Mouse (Mus musculus): ENCODE measurements at regions not wholly inside any gene's neighbourhood (a gene's known extent, or its start where the extent isn't known, plus 50 kb on each side); places are given as distances from the start of the nearest gene placed in this dataset.
"Not testable (repeated sequence)": the region's sequence is repeated elsewhere in the genome, so short reads cannot be mapped to it uniquely, and the experiment has no call there.

DNA sequence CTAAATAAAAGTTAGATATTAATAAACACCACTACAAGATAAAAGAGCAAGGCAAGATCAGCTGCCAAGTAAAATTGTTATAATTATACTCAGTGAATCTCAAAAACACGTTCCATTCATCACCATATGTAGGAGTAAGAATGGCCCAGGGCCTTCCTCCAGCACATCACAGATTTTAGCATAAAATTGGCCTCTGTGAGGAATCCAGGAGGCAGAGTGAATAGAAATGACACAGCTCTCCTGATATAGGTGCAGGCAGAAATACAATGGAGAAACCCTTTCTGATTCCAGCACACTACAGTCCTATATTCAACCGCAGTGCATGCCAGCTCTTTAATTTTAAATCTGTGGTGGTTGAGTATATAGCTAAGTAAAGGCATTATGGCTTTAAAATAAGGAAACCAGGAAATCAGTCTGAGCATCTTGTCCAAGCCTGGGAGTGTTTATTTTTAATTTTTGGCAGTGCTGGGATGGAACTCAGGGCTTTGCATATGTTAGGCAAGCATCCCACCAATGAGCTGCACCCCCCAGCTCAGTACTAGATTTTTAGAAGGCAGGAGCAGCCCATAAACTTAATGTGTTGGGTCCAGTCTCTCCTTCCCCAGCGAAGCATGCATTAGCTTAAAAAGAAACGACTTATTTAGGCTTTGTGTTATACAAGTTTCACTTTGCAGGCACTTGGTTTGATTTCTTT lies 158.3 kb upstream of the Ptprz1 start:
- H3K27me3 ChIP-seq (replicated peaks) = no peaks in the 10 kb centered on the region
- no peak overlapping the region for H3K9ac ChIP-seq
- H3K4me3 ChIP-seq = no peak overlapping the region
- H3K27ac ChIP-seq = no peak overlapping the region
- H3K36me3 ChIP-seq = no peaks in the 10 kb centered on the region
- no peak overlapping the region for H3K4me2 ChIP-seq (replicated peaks)
- 83% methylated on average over 4 of the region's 4 CpGs for WGBS
- H3K9me3 ChIP-seq = no peaks in the 10 kb centered on the region
- no peak for ATAC-seq (ENCODE audit: low FRiP score, low read depth)
- peaks cover 2% of the 10 kb centered on the region; the same call in 1 of the 2 replicates for H3K4me1 ChIP-seq

DNA sequence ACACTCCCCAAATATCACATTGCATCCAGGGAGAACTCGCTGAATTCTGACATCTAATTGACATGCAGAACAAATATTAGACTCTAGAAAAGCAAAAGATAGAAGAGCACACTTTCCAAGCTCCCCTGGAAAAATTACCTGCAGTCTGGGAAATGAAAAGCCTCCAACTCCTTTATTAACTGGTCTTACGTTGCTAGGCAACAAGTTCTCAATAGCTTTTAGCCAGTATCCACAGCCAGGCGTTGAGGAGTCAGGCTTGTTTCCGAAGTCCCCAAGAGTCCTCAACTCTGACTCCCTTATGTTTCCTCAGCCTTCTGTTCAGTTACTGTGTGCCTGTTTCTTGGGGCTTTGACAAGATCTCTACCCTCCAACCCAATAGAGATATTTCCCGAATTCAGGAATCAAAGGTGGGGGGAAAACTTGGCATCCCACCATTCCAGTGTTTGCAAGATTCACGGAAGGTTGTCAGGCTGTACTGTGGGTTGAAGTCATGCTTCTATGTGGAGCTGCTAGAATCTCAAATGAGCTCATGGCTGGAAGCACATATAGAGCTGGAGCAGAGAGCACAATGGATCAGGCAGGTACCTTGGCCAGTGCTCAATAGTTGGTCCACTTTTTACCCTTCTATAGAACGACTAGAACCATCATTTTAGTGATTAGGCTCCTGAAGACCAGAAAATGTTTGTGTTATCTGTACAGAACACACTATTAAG lies 159.0 kb upstream of the Ptprz1 start:
- H3K9me3 ChIP-seq = no peaks in the 10 kb centered on the region
- no peak for ATAC-seq (ENCODE audit: low FRiP score, low read depth)
- H3K36me3 ChIP-seq = no peaks in the 10 kb centered on the region
- H3K27ac ChIP-seq = no peak overlapping the region
- no peak overlapping the region for H3K4me3 ChIP-seq
- no peak overlapping the region for H3K9ac ChIP-seq
- WGBS = 65% methylated on average over 7 of the region's 7 CpGs
- H3K4me1 ChIP-seq = peaks cover 2% of the 10 kb centered on the region; the same call in 1 of the 2 replicates
- no peaks in the 10 kb centered on the region for H3K27me3 ChIP-seq (replicated peaks)
- no peak overlapping the region for H3K4me2 ChIP-seq (replicated peaks)

DNA sequence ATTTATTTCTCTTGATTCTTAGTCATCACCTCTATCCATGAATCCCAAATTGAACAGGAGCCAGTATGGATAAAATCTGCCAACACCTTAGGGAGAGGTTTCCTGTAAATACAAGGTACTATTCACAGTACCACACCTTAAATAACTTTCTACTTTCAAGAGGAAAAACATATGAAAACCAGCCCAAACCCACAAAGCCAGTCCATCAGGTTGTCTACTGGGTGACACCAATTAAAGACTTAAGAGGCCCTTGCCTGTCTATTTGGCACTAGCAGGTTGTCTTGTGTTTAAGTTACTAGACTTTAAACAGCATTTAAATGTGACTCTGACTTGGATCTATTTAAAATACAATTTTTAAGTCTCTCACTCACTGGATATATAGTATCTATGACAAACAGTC lies 177.1 kb upstream of the Ptprz1 start:
- H3K4me3 ChIP-seq = no peak overlapping the region
- no peak for ATAC-seq (ENCODE audit: low FRiP score, low read depth)
- H3K4me1 ChIP-seq = no peaks in the 10 kb centered on the region
- no peak overlapping the region for H3K4me2 ChIP-seq (replicated peaks)
- no peaks in the 10 kb centered on the region for H3K27me3 ChIP-seq (replicated peaks)
- H3K9me3 ChIP-seq = no peaks in the 10 kb centered on the region
- no peak overlapping the region for H3K9ac ChIP-seq
- no peaks in the 10 kb centered on the region for H3K36me3 ChIP-seq
- H3K27ac ChIP-seq = no peak overlapping the region

DNA sequence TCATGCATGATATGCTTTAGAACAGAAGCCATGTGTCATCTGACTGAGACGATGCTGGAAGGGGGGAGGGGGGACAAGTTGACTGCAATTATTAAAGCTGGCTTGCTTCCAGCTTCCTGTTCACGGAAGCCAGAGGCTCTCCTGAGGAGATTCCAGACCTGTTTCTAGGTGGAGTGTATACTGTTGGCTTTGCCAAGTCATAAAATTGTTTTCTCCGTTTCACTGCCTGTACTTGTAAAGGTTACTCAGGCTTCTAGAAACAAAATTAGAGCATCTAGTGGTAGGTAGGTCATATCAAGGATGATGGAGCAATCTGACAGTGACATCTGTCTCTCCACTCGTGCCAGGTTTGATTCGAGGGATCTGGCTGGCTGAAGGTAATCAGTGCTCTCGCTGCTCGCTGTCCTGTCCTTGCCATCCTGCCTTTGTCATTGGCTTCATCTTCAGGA lies 186.6 kb upstream of the Ptprz1 start:
- no peak for ATAC-seq (ENCODE audit: low FRiP score, low read depth)
- no peak overlapping the region for H3K4me3 ChIP-seq
- H3K27ac ChIP-seq = no peak overlapping the region
- no peaks in the 10 kb centered on the region for H3K4me1 ChIP-seq
- no peaks in the 10 kb centered on the region for H3K27me3 ChIP-seq (replicated peaks)
- H3K9me3 ChIP-seq = 0 out of 2 replicates have a peak, but pooled peaks cover 3% of the 10 kb centered on the region
- H3K9ac ChIP-seq = no peak overlapping the region
- H3K4me2 ChIP-seq (replicated peaks) = no peak overlapping the region
- no peaks in the 10 kb centered on the region for H3K36me3 ChIP-seq
- WGBS = 75% methylated on average over 7 of the region's 7 CpGs

DNA sequence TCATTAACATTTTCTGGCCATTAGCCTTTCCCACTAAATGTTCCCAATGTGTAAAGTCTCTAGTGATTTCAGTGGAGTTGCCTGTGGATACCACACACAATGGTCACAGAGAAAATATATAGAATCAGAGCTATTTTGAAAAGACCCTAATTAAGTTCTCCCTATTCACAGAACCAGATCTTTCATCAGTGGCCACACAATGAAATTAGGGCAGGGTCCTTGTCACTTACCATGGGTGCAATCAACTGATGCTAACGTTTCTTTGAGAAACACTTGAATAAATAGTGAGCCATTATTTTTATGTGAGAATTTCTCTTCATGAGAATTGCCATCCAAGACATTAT lies 200.7 kb upstream of the Ptprz1 start:
- Histone ChIP-seq H3K4me1 (no peaks in the 10 kb centered on the region), H3K36me3 (no peaks in the 10 kb centered on the region), H3K4me2 (replicated peaks) (no peak overlapping the region), H3K4me3 (no peak overlapping the region), H3K9me3 (no peaks in the 10 kb centered on the region), H3K9ac (no peak overlapping the region), H3K27me3 (replicated peaks) (no peaks in the 10 kb centered on the region), H3K27ac (no peak overlapping the region)
- ATAC-seq (ENCODE audit: low FRiP score, low read depth) = no peak
- 21% methylated on average over 1 of the region's 1 CpGs for WGBS

DNA sequence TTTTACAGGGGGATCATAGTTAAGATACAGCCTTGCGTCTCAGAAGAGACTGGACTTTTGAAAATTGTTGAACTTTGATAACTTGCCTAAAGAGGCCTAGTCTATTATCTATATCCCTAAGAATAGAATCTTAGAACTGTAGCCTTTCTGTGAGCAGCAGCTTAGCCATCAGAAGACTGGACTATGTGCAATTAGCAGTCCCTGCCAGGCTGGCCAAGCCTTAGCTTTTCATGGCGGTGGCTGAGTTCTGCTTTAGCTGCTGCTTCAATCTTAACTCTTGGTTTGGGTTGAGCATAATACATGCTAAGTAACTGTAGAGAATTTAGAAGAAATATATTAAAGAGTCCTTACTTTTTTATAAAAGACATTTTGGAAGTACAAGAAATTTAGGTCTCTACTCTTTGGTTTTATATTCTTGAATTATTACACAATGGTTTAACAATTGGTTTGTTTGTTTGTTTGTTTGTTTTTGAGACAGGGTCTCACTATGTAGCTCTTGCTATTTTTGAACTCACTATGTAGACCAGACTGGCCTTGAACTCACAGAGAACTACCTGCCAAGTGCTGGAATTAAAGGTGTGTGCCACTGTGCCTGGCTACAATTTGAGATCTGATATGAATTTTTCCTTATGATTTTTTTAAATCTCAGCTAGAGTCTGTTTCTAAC lies 201.2 kb upstream of the Ptprz1 start:
- ATAC-seq (ENCODE audit: low FRiP score, low read depth) = no peak
- Histone ChIP-seq H3K27ac (no peak overlapping the region), H3K9ac (no peak overlapping the region)

DNA sequence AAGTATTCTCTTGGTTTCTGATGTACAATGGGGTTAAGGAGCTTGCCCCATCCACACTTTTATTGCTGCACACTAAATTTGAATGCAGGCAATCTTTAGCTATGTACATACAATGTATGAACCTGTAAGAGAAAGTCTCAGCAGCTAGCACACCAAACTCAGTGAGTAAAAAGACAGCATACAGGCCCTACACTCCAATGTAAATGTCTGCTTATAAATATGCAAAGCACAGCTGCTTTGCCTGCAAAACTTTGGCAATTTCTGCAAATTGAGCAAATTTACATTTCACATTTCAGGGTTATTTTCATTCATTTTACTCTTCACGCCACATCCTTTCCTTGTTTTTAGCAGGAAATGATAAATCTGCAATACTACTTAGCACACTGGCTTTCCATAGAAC lies 203.8 kb upstream of the Ptprz1 start:
- no peak for ATAC-seq (ENCODE audit: low FRiP score, low read depth)
- H3K27me3 ChIP-seq (replicated peaks) = no peaks in the 10 kb centered on the region
- 77% methylated on average over 1 of the region's 1 CpGs for WGBS

More for the DNA sequence above, 201.2 kb upstream of the Ptprz1 start:
- Histone ChIP-seq H3K4me3 (no peak overlapping the region), H3K4me2 (replicated peaks) (no peak overlapping the region), H3K27me3 (replicated peaks) (no peaks in the 10 kb centered on the region), H3K36me3 (no peaks in the 10 kb centered on the region), H3K4me1 (no peaks in the 10 kb centered on the region), H3K9me3 (no peaks in the 10 kb centered on the region)
- 86% methylated on average over 2 of the region's 2 CpGs for WGBS

DNA sequence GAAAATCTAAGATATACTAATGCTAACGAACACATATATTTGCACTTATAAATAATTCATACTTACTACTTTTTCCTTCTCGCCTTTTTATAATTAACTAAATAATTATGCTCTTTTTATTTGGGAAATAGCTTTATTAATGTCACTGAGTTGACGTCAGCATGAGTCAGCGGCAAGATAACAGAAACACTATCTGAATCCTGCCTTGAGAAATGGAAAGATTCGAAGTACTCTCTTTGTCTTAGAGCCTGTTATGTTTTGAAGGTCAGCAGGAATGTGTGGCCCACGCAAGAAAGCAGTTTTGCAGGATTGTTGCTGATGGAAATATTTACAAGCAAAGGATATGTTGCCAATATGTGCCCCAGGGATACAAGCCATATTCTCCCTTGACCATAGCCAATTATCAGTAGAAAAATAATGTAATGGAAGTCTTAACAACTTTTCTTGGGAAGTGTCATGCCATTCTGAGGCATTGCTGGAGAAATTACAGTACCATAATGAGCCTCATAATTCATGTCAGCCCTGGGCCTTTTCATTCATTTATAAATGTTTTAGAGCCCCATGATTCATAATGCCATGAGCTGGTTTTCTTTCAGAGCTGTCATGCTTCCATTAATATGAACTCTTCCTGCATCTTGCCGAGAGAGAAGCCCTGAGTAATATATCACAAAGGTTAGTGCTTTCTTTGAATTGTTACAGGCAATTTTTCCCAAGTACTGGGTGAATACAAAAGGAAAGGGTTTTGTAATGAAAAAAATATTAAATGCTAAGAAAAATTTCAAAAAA lies 206.9 kb upstream of the Ptprz1 start:
- Histone ChIP-seq H3K9me3 (no peaks in the 10 kb centered on the region), H3K9ac (no peak overlapping the region), H3K4me1 (no peaks in the 10 kb centered on the region), H3K27ac (no peak overlapping the region), H3K36me3 (no peaks in the 10 kb centered on the region), H3K4me2 (replicated peaks) (no peak overlapping the region), H3K4me3 (no peak overlapping the region), H3K27me3 (replicated peaks) (no peaks in the 10 kb centered on the region)
- WGBS = 77% methylated on average over 7 of the region's 7 CpGs
- 0 out of 2 replicates have a peak, but pooled peaks have one; percentile 19 for ATAC-seq (ENCODE audit: low FRiP score, low read depth)

More for the DNA sequence above, 203.8 kb upstream of the Ptprz1 start:
- H3K4me2 ChIP-seq (replicated peaks) = no peak overlapping the region
- H3K9ac ChIP-seq = no peak overlapping the region
- H3K4me3 ChIP-seq = no peak overlapping the region
- no peaks in the 10 kb centered on the region for H3K36me3 ChIP-seq
- no peak overlapping the region for H3K27ac ChIP-seq
- H3K9me3 ChIP-seq = no peaks in the 10 kb centered on the region
- H3K4me1 ChIP-seq = no peaks in the 10 kb centered on the region

DNA sequence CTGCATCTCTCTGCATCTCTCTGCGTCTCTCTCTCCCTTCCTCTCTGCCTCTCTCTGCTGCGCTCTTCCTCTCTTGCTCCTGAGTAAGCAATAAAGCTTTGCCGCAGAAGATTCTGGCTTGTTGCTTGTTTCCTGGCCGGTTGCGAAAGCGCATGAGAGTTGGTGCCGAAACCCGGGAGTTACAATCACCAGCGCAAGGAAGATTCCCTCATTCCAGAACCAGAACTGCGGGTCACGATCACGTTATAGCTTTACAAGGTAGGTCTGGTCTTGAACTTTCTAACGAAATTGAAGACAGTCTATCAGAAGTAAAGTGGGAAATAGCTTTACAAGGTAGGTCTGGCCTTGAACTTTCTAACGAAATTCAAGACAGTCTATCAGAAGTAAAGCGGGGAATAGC lies 217.9 kb upstream of the Ptprz1 start:
- H3K36me3 ChIP-seq = not testable (repeated sequence)

DNA sequence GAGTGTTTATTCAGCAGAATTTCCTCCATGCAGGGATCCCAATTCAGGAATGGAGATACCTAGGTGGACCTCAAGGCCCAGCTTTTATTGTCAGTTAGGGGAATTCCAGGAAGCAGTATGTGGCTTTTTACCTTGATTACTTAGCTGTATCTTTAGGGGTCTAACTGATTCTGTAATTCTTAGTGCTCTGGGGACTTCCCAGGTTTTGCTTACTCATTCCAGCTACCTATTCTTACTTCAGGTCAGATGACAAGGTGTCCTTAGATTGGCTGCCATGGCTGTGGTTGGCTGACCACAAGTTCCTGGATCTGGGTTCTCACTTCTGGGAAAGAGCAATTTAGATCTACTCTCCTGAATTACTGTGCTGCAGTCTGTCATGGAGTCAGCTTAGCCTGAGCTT lies 235.2 kb upstream of the Ptprz1 start:
- Histone ChIP-seq H3K4me3 (no peak overlapping the region), H3K9ac (no peak overlapping the region), H3K4me1 (no peaks in the 10 kb centered on the region), H3K4me2 (replicated peaks) (no peak overlapping the region), H3K27me3 (replicated peaks) (no peaks in the 10 kb centered on the region), H3K36me3 (no peaks in the 10 kb centered on the region), H3K9me3 (no peaks in the 10 kb centered on the region), H3K27ac (no peak overlapping the region)
- no peak for ATAC-seq (ENCODE audit: low FRiP score, low read depth)

More for the DNA sequence above, 217.9 kb upstream of the Ptprz1 start:
- not testable (repeated sequence) for H3K9ac ChIP-seq; H3K4me3 ChIP-seq; H3K4me2 ChIP-seq (replicated peaks); ATAC-seq (ENCODE audit: low FRiP score, low read depth); H3K9me3 ChIP-seq; H3K27me3 ChIP-seq (replicated peaks); H3K4me1 ChIP-seq; H3K27ac ChIP-seq
- WGBS = 92% methylated on average over 15 of the region's 15 CpGs

DNA sequence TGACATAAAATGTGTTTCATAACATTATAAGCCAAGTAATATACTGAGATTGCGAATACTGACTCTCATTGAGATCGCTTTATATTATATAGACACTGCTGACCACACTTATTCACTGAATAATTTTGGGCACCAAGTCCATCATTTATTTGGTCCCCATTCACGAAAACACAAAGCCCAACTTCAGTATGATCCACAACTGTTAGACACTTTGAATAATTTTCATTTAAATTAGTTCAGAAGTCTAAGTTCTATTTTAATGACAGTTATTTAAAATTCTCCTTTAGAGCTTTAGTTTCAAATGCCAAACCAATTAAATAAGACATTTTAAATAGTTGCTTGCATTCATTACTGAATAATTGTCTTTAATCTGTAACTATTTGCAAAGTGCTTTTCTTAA lies 240.2 kb upstream of the Ptprz1 start:
- whole genome bisulfite sequencing = 93% methylated on average over 3 of the region's 3 CpGs
- Histone ChIP-seq H3K9ac (no peak overlapping the region), H3K27me3 (replicated peaks) (no peaks in the 10 kb centered on the region), H3K36me3 (no peaks in the 10 kb centered on the region), H3K4me2 (replicated peaks) (no peak overlapping the region), H3K4me1 (no peaks in the 10 kb centered on the region), H3K27ac (no peak overlapping the region), H3K9me3 (no peaks in the 10 kb centered on the region), H3K4me3 (no peak overlapping the region)
- ATAC-seq (ENCODE audit: low FRiP score, low read depth) = no peak

DNA sequence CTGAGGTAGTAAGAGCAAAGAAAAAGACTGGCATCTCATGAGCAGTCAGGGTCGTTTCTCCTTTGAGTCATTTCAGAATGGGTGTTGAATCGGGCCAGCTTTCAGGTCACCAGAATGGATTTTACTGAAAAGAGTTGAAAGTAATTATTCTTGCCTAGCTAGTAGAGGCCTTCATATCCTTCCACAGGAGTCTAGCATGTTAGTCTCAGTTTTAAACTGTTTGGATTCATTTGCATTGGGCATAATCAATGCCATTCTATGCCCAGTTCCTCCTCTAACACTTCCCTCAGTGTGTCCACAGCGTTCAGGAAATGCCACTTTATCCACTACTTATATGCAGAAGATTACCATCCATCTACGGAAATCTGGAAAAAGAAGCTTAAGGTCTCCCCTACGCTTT lies 240.6 kb upstream of the Ptprz1 start:
- Histone ChIP-seq H3K27me3 (replicated peaks) (no peaks in the 10 kb centered on the region), H3K36me3 (no peaks in the 10 kb centered on the region), H3K4me1 (no peaks in the 10 kb centered on the region), H3K4me2 (replicated peaks) (no peak overlapping the region), H3K9me3 (no peaks in the 10 kb centered on the region), H3K27ac (no peak overlapping the region), H3K4me3 (no peak overlapping the region), H3K9ac (no peak overlapping the region)
- ATAC-seq (ENCODE audit: low FRiP score, low read depth) = no peak
- WGBS = 79% methylated on average over 5 of the region's 5 CpGs
